8 mouse cellular contexts compared by ENCODE assay signal in the genomic region with DNA sequence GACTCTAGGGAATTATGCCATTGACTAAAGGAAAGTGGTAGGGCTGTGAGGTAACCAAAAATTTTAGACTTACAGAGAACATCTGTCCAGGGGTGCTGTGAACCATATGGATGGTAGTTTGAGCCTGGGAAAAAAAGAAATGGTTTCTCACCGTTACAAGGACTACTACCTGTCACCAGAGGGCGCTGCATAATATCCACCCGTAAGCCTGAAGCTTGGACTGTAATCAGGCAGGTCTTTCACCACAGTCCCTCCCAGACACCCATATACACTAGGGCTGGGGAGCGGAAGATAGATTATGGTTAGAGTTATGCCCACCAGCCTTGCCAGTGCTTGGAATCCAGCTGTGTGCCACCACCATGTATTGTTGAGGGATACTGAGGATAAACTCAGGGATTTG. TPM values are rescaled to one million over a fixed set of nuclear protein-coding genes. Genes with fewer than 3 reads are reported as not detected.
DNase-seq lines count a peak whose midpoint lies in the region; ATAC-seq and TF ChIP-seq lines count a peak whose summit lies in the region.

No protein-coding gene starts in this region.

- TF ChIP-seq POLR2A in thymus, adult 2 months (IDR thresholded peaks at IDR 0.05; ENCODE audit: control insufficient read depth, extremely low read depth, insufficient read depth, low read length, poor library complexity), result no peak

- peak; percentile 48 for DNase-seq in gastrocnemius, adult 18-20 months (ENCODE audit: low spot score)
- no peak for DNase-seq in gastrocnemius, adult 8-10 months (ENCODE audit: low spot score in 2 of 2)
- DNase-seq in thymus, adult 2 months, result peak; percentile 63
- DNase-seq in thymus, adult 18-20 months, result no peak
- DNase-seq in cerebellum, postnatal 36 days, result peak; percentile 12 to 28
- peak; percentile 81 for DNase-seq in lung, postnatal 0 days (ENCODE audit: low spot score)
- DNase-seq in stomach, postnatal 0 days (ENCODE audit: low spot score), result peak; percentile 60

- 0 out of 2 replicates have a peak, but pooled peaks have one; percentile 24 for ATAC-seq in intestine, embryonic 15.5 days
- no peak for ATAC-seq in lung, postnatal 0 days
- ATAC-seq in stomach, postnatal 0 days (ENCODE audit: low FRiP score, low TSS enrichment), result peak; percentile 19; the same call in 1 of the 2 replicates

- WGBS in thymus, adult 2 months, result 40% methylated on average over 4 of the region's 4 CpGs
- 22% methylated on average over 4 of the region's 4 CpGs for WGBS in intestine, embryonic 15.5 days
- 22% methylated on average over 4 of the region's 4 CpGs for WGBS in lung, postnatal 0 days
- WGBS in stomach, postnatal 0 days, result 22% methylated on average over 4 of the region's 4 CpGs

- no peak for TF ChIP-seq CTCF in thymus, adult 2 months (IDR thresholded peaks at IDR 0.05; ENCODE audit: borderline replicate concordance, control insufficient read depth, extremely low read depth, insufficient read depth, low read length, poor library complexity)
- TF ChIP-seq CTCF in lung, postnatal 0 days (IDR thresholded peaks at IDR 0.05), result peak; percentile 80
- peak; percentile 82 for TF ChIP-seq CTCF in stomach, postnatal 0 days (IDR thresholded peaks at IDR 0.05; ENCODE audit: low read depth)

- no peak for TF ChIP-seq EP300 in lung, postnatal 0 days (IDR thresholded peaks at IDR 0.05)
- no peak for TF ChIP-seq EP300 in stomach, postnatal 0 days (optimal IDR thresholded peaks at IDR 0.05)

- H3K27ac ChIP-seq in thymus, adult 2 months (ENCODE audit: control insufficient read depth, insufficient read depth, low read length), result no peak overlapping the region
- H3K27ac ChIP-seq in intestine, embryonic 15.5 days, result no peak overlapping the region
- no peak overlapping the region for H3K27ac ChIP-seq in lung, postnatal 0 days (ENCODE audit: low read length)
- no peak overlapping the region for H3K27ac ChIP-seq in stomach, postnatal 0 days (replicated peaks)

- no peaks in the 10 kb centered on the region for H3K9me3 ChIP-seq in intestine, embryonic 15.5 days
- no peaks in the 10 kb centered on the region for H3K9me3 ChIP-seq in lung, postnatal 0 days (ENCODE audit: low read length)
- H3K9me3 ChIP-seq in stomach, postnatal 0 days (ENCODE audit: control insufficient read depth, low read length), result no peaks in the 10 kb centered on the region

- no peaks in the 10 kb centered on the region for H3K27me3 ChIP-seq in thymus, adult 2 months (ENCODE audit: control insufficient read depth, insufficient read depth, low read length)
- H3K27me3 ChIP-seq in intestine, embryonic 15.5 days (replicated peaks), result no peaks in the 10 kb centered on the region
- no peaks in the 10 kb centered on the region for H3K27me3 ChIP-seq in lung, postnatal 0 days (replicated peaks; ENCODE audit: insufficient read depth, low read length)
- no peaks in the 10 kb centered on the region for H3K27me3 ChIP-seq in stomach, postnatal 0 days (ENCODE audit: control insufficient read depth, insufficient read depth, low read length)

- H3K9ac ChIP-seq in intestine, embryonic 15.5 days, result no peak overlapping the region
- no peak overlapping the region for H3K9ac ChIP-seq in lung, postnatal 0 days (replicated peaks; ENCODE audit: low read depth)
- no peak overlapping the region for H3K9ac ChIP-seq in stomach, postnatal 0 days (ENCODE audit: low read length)

- no peak overlapping the region for H3K4me3 ChIP-seq in thymus, adult 2 months (ENCODE audit: control insufficient read depth, insufficient read depth, low read length)
- no peak overlapping the region for H3K4me3 ChIP-seq in intestine, embryonic 15.5 days (replicated peaks)
- H3K4me3 ChIP-seq in lung, postnatal 0 days (ENCODE audit: low read depth, low read length), result no peak overlapping the region
- no peak overlapping the region for H3K4me3 ChIP-seq in stomach, postnatal 0 days (ENCODE audit: low read depth, low read length)

- peaks cover 94% of the 10 kb centered on the region for H3K36me3 ChIP-seq in thymus, adult 2 months (ENCODE audit: control insufficient read depth, insufficient read depth, low read length)
- no peaks in the 10 kb centered on the region for H3K36me3 ChIP-seq in intestine, embryonic 15.5 days
- H3K36me3 ChIP-seq in lung, postnatal 0 days (ENCODE audit: insufficient read depth, low read length), result peaks cover 24% of the 10 kb centered on the region; the same call in 1 of the 2 replicates
- H3K36me3 ChIP-seq in stomach, postnatal 0 days (ENCODE audit: control insufficient read depth, insufficient read depth, low read length), result no peaks in the 10 kb centered on the region; the same call in 1 of the 2 replicates

- H3K4me1 ChIP-seq in thymus, adult 2 months (replicated peaks; ENCODE audit: control insufficient read depth, insufficient read depth, low read length), result peaks cover 4% of the 10 kb centered on the region
- H3K4me1 ChIP-seq in intestine, embryonic 15.5 days (replicated peaks), result no peaks in the 10 kb centered on the region
- no peaks in the 10 kb centered on the region for H3K4me1 ChIP-seq in lung, postnatal 0 days (ENCODE audit: insufficient read depth, low read depth, low read length)
- no peaks in the 10 kb centered on the region for H3K4me1 ChIP-seq in stomach, postnatal 0 days (replicated peaks; ENCODE audit: control insufficient read depth, insufficient read depth)

- no peak overlapping the region for H3K4me2 ChIP-seq in intestine, embryonic 15.5 days (replicated peaks)
- no peak overlapping the region for H3K4me2 ChIP-seq in lung, postnatal 0 days (replicated peaks; ENCODE audit: low read depth, low read length)
- H3K4me2 ChIP-seq in stomach, postnatal 0 days (replicated peaks; ENCODE audit: low read depth), result no peak overlapping the region

RNA-seq across cellular contexts. Expression of gene Lgals9, which starts 17.4 kb away (rescaled TPM):
- total RNA-seq in gastrocnemius, adult 18-20 months (2021), result 1 to 10 TPM; 6.0 to 9.3 TPM
- 1 to 10 TPM; 3.2 to 6.8 (median 5.2) TPM for total RNA-seq in gastrocnemius, adult 8-10 months (2022)
- polyA plus RNA-seq in thymus, adult 2 months (2012; rRNA removed), result 589 and 601 TPM in 2 replicates
- 71.1 and 73.1 TPM in 2 replicates for polyA plus RNA-seq in intestine, embryonic 15.5 days (2015; fragmentation: Nextera tagmentation; extraction: Ambion mirVana)
- 98.3 and 137 TPM in 2 replicates for polyA plus RNA-seq in lung, postnatal 0 days (2015; fragmentation: Nextera tagmentation; extraction: Ambion mirVana)
- polyA plus RNA-seq in stomach, postnatal 0 days (2015; fragmentation: Nextera tagmentation; extraction: Ambion mirVana), result 412 and 435 TPM in 2 replicates

RNA-seq across cellular contexts. Expression of gene Nos2, which starts 46.8 kb away (rescaled TPM):
- total RNA-seq in gastrocnemius, adult 18-20 months (2021), result 1 to 10 TPM in 1 of 2 experiments, under 1 TPM in 1; 0.66 to 1.7 TPM
- total RNA-seq in gastrocnemius, adult 8-10 months (2022), result 1 to 10 TPM in 1 of 4 experiments, under 1 TPM in 3; 0.77 to 1.2 (median 0.87) TPM
- 8.2 and 8.3 TPM in 2 replicates for polyA plus RNA-seq in thymus, adult 2 months (2012; rRNA removed)
- polyA plus RNA-seq in intestine, embryonic 15.5 days (2015; fragmentation: Nextera tagmentation; extraction: Ambion mirVana), result 1.1 TPM in 2 replicates
- 5.3 and 6.8 TPM in 2 replicates for polyA plus RNA-seq in lung, postnatal 0 days (2015; fragmentation: Nextera tagmentation; extraction: Ambion mirVana)
- polyA plus RNA-seq in stomach, postnatal 0 days (2015; fragmentation: Nextera tagmentation; extraction: Ambion mirVana), result 0.27 TPM in 2 replicates

Comparison
In these comparisons a context has a peak if more than half of its experiments do, and no peak if none do; other contexts are left out.
1. DNase-seq: peak in gastrocnemius, adult 18-20 months (single experiment), thymus, adult 2 months (single experiment), cerebellum, postnatal 36 days (2 of 2), lung, postnatal 0 days (single experiment) and stomach, postnatal 0 days (single experiment); none in gastrocnemius, adult 8-10 months (0 of 2) and thymus, adult 18-20 months (0 of 2).